Mouse (Mus musculus): ENCODE measurements around the gene Fam240b.

DNA sequence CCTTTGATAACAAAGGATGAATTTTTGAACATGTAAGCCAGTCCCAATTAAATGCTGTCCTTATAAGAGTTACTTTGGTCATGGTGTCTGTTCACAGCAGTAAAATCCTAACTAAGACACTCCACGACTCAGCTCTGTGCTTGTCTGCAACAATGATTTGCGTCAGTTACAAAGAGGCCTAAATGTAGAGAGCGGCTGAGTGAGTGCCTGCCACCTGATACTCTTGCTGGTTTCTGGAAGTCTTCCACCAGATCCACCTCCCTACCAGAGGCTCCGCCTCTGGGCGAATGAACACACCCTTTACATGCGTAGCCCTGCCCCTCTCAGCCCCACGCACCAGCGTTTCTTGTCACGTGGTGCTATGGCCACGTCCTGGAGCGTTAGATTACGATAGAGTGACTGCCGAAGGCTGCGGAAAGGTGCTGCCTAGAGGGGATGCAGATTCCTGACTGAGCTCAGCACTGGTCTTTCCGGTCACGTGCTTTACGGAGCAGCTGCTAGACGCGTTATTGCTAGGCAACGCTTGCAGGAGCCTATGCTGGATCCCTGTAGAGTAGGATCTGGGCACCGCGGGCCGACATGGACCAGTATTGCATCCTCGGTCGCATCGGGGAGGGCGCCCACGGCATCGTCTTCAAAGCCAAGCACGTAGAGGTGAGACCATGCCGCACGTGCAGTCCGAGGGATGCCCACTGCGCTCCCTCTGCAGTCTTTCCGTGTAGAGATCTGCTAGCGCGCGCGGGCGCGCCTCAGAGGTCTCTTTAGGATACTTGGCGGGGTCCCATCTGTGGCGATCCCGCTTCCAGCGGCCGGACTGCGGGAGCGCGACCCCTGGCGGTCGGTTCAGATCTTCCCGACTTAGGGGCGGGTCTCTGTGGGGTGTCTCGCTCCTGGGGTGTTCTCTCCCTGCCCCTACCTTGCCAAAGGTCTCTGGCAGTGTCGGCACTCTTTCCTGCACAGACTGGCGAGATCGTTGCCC lies 65.3 kb downstream of the Fam240b start, which contains the start of gene Cdk20:
- TF ChIP-seq POLR2A (IDR thresholded peaks at IDR 0.05; ENCODE audit: extremely low read depth, insufficient read depth, low read length) (0 out of 2 replicates have a peak, but pooled peaks have one; percentile 23), CTCF (IDR thresholded peaks at IDR 0.05; ENCODE audit: low read depth, low read length) (peak; percentile 79)
